Comparison of ENCODE assay signal across 8 mouse cellular contexts in genomic region chr9:110132201-110132605, GRCm38 (mm10). TPM values are rescaled to one million over a fixed set of nuclear protein-coding genes. Genes with fewer than 3 reads are reported as not detected.
A peak's percentile ranks its signal among the peaks of the same experiment; 100 is the strongest.
DNase-seq lines count a peak whose midpoint lies in the region; ATAC-seq and TF ChIP-seq lines count a peak whose summit lies in the region.

No protein-coding gene starts in this region.

- peak overlapping the region; percentile 96 for H3K9ac ChIP-seq in heart, embryonic 11.5 days (ENCODE audit: low read depth, low read length)
- H3K9ac ChIP-seq in hindbrain, embryonic 15.5 days = peak overlapping the region; percentile 75
- H3K9ac ChIP-seq in stomach, embryonic 15.5 days = peak overlapping the region; percentile 53

- no peak for DNase-seq in heart, postnatal 10 days
- peak; percentile 64 for DNase-seq in brain, embryonic 14.5 days (ENCODE audit: low read depth)
- peak; percentile 54 for DNase-seq in lung, postnatal 10 days
- DNase-seq in ovary, postnatal 36 days (ENCODE audit: low spot score) = no peak

- H3K4me3 ChIP-seq in heart, embryonic 11.5 days (ENCODE audit: low read depth, low read length) = peak overlapping the region; percentile 89
- peak overlapping the region; percentile 63 for H3K4me3 ChIP-seq in C2C12 (ENCODE audit: insufficient read depth, poor library complexity, severe bottlenecking)
- H3K4me3 ChIP-seq in hindbrain, embryonic 15.5 days = peak overlapping the region; percentile 65
- peak overlapping the region; percentile 58 for H3K4me3 ChIP-seq in stomach, embryonic 15.5 days (replicated peaks)

- H3K27me3 ChIP-seq in heart, embryonic 11.5 days (ENCODE audit: control insufficient read depth, insufficient read depth, low read length) = no peaks in the 10 kb centered on the region
- no peaks in the 10 kb centered on the region for H3K27me3 ChIP-seq in C2C12 (ENCODE audit: control insufficient read depth, insufficient read depth, insufficient read length)
- H3K27me3 ChIP-seq in hindbrain, embryonic 15.5 days = no peaks in the 10 kb centered on the region
- no peaks in the 10 kb centered on the region for H3K27me3 ChIP-seq in stomach, embryonic 15.5 days (replicated peaks)

- no peak for TF ChIP-seq POLR2A in brain, embryonic 14.5 days (IDR thresholded peaks at IDR 0.05; ENCODE audit: borderline replicate concordance, extremely low read depth, insufficient read depth, insufficient read length, poor library complexity, severe bottlenecking)

- peaks cover 53% of the 10 kb centered on the region for H3K79me2 ChIP-seq in C2C12 (ENCODE audit: control insufficient read depth, insufficient read depth)

- under 1% methylated on average over 36 of the region's 38 CpGs for WGBS in heart, embryonic 11.5 days (ENCODE audit: insufficient replicate concordance)
- WGBS in hindbrain, embryonic 15.5 days = 0% methylated on average over 30 of the region's 38 CpGs
- WGBS in stomach, embryonic 15.5 days = 1% methylated on average over 18 of the region's 38 CpGs

- H3K9me3 ChIP-seq in heart, embryonic 11.5 days (replicated peaks; ENCODE audit: control insufficient read depth, low read length) = no peaks in the 10 kb centered on the region
- no peaks in the 10 kb centered on the region for H3K9me3 ChIP-seq in hindbrain, embryonic 15.5 days
- H3K9me3 ChIP-seq in stomach, embryonic 15.5 days = no peaks in the 10 kb centered on the region

- peaks cover 11% of the 10 kb centered on the region for H3K4me1 ChIP-seq in heart, embryonic 11.5 days (ENCODE audit: control insufficient read depth, insufficient read depth, low read length)
- H3K4me1 ChIP-seq in hindbrain, embryonic 15.5 days (replicated peaks) = peaks cover 35% of the 10 kb centered on the region
- 0 out of 2 replicates have a peak, but pooled peaks cover 5% of the 10 kb centered on the region for H3K4me1 ChIP-seq in stomach, embryonic 15.5 days

- H3K79me3 ChIP-seq in C2C12 (ENCODE audit: low read depth) = peaks cover 50% of the 10 kb centered on the region

- H3K36me3 ChIP-seq in heart, embryonic 11.5 days (ENCODE audit: control insufficient read depth, insufficient read depth, low read length) = peaks cover 16% of the 10 kb centered on the region
- H3K36me3 ChIP-seq in C2C12 (ENCODE audit: control insufficient read depth, insufficient read depth) = peaks cover 34% of the 10 kb centered on the region
- peaks cover 5% of the 10 kb centered on the region for H3K36me3 ChIP-seq in hindbrain, embryonic 15.5 days
- 0 out of 2 replicates have a peak, but pooled peaks cover 10% of the 10 kb centered on the region for H3K36me3 ChIP-seq in stomach, embryonic 15.5 days

- peak overlapping the region; percentile 79 for H3K4me2 ChIP-seq in heart, embryonic 11.5 days
- peak overlapping the region; percentile 64 for H3K4me2 ChIP-seq in hindbrain, embryonic 15.5 days
- H3K4me2 ChIP-seq in stomach, embryonic 15.5 days = peak overlapping the region; percentile 62

- no peak for TF ChIP-seq CTCF in C2C12 (IDR thresholded peaks at IDR 0.05; ENCODE audit: control insufficient read depth, insufficient read depth, insufficient read length)
- TF ChIP-seq CTCF in brain, embryonic 14.5 days (IDR thresholded peaks at IDR 0.05; ENCODE audit: borderline replicate concordance, extremely low read depth, insufficient read depth, insufficient read length) = no peak

- ATAC-seq in heart, embryonic 11.5 days (replicated peaks; ENCODE audit: insufficient number of reproducible peaks, low FRiP score, low TSS enrichment) = peak; percentile 76
- peak; percentile 81 for ATAC-seq in hindbrain, embryonic 15.5 days (ENCODE audit: low FRiP score, low read depth)
- peak; percentile 30 for ATAC-seq in stomach, embryonic 15.5 days (ENCODE audit: insufficient read depth, low FRiP score, low read depth)

- intact Hi-C loops in heart, postnatal 10 days (cut with DNase I) = no loop called here

- H3ac ChIP-seq in C2C12 (ENCODE audit: control insufficient read depth, insufficient read length, low read depth) = peak overlapping the region; percentile 84

- H3K27ac ChIP-seq in heart, embryonic 11.5 days (ENCODE audit: low read depth, low read length) = peak overlapping the region; percentile 94
- peak overlapping the region; percentile 91 for H3K27ac ChIP-seq in hindbrain, embryonic 15.5 days (replicated peaks)
- H3K27ac ChIP-seq in stomach, embryonic 15.5 days = peak overlapping the region; percentile 92

TF ChIP-seq in C2C12, 6 proteins besides CTCF, POLR2A, EP300 and RAD21:
- TF ChIP-seq CEBPB (IDR thresholded peaks at IDR 0.05; ENCODE audit: low read depth) = no peak
- TF ChIP-seq MYOG (IDR thresholded peaks at IDR 0.05; ENCODE audit: control insufficient read depth, extremely low read depth, insufficient read length) = no peak
- TF ChIP-seq USF1 (IDR thresholded peaks at IDR 0.05; ENCODE audit: low read depth) = no peak
- no peak for TF ChIP-seq MYOD1 (IDR thresholded peaks at IDR 0.05; ENCODE audit: control insufficient read depth, insufficient read length, low read depth)
- peak; percentile 62 for TF ChIP-seq MAX (IDR thresholded peaks at IDR 0.05)
- TF ChIP-seq FOSL1 (IDR thresholded peaks at IDR 0.05; ENCODE audit: insufficient read depth, low read length, poor library complexity, severe bottlenecking) = no peak

RNA-seq across cellular contexts. Expression of gene Dhx30, which starts 14.6 kb away (rescaled TPM):
- 107 and 108 TPM in 2 replicates for polyA plus RNA-seq in heart, embryonic 11.5 days (2014; fragmentation: Nextera tagmentation; extraction: Ambion mirVana)
- 10 to 100 TPM; 67.7 to 78.4 TPM for total RNA-seq in heart, postnatal 10 days (2021)
- polyA plus RNA-seq in C2C12 (2012; fragmentation: generic; extraction: Trizol) = 93.2 TPM
- polyA plus RNA-seq in brain, embryonic 14.5 days (2012; rRNA removed) = 192 and 231 TPM in 2 replicates
- 168 and 179 TPM in 2 replicates for polyA plus RNA-seq in hindbrain, embryonic 15.5 days (2015; fragmentation: Nextera tagmentation; extraction: Ambion mirVana)
- polyA plus RNA-seq in stomach, embryonic 15.5 days (2015; fragmentation: Nextera tagmentation; extraction: Ambion mirVana) = 103 and 106 TPM in 2 replicates

RNA-seq across cellular contexts. Expression of gene Smarcc1, which starts 14.7 kb away (rescaled TPM):
- polyA plus RNA-seq in heart, embryonic 11.5 days (2014; fragmentation: Nextera tagmentation; extraction: Ambion mirVana) = 59.1 and 112 TPM in 2 replicates
- 10 to 100 TPM; 42.1 to 47.5 TPM for total RNA-seq in heart, postnatal 10 days (2021)
- polyA plus RNA-seq in C2C12 (2012; fragmentation: generic; extraction: Trizol) = 50.7 TPM
- polyA plus RNA-seq in brain, embryonic 14.5 days (2012; rRNA removed) = 54.2 and 82.7 TPM in 2 replicates
- polyA plus RNA-seq in hindbrain, embryonic 15.5 days (2015; fragmentation: Nextera tagmentation; extraction: Ambion mirVana) = 92.4 and 95.1 TPM in 2 replicates
- polyA plus RNA-seq in stomach, embryonic 15.5 days (2015; fragmentation: Nextera tagmentation; extraction: Ambion mirVana) = 94.3 and 99.5 TPM in 2 replicates

Comparison
In these comparisons a context has a peak if more than half of its experiments do, and no peak if none do; other contexts are left out.
1. ATAC-seq: peak in every context shown above with its lines; median percentile 81 in hindbrain, embryonic 15.5 days; 76 in heart, embryonic 11.5 days; 30 in stomach, embryonic 15.5 days.
2. DNase-seq: peak in brain, embryonic 14.5 days (single experiment) and lung, postnatal 10 days (single experiment); none in heart, postnatal 10 days (0 of 2) and ovary, postnatal 36 days (single experiment).
3. Peak in every context shown above with its lines, with median percentiles within 50 percentile points of each other: H3K27ac ChIP-seq, H3K4me2 ChIP-seq, H3K4me3 ChIP-seq and H3K9ac ChIP-seq.